ENCODE assay signal across 13 mouse cellular contexts in genomic region chr4:102507753-102508152, GRCm38 (mm10).
DNase-seq lines count a peak whose midpoint lies in the region; ATAC-seq and TF ChIP-seq lines count a peak whose summit lies in the region.
"Had no signal": no experiment of that assay in that cellular context is flagged by ENCODE, and none has a peak within 500 bp of the region (broad histone marks: within the 10 kb centered on the region; RNA-seq: fewer than 3 reads in every experiment).

No protein-coding gene starts in this region.

- H3K9ac ChIP-seq in liver, embryonic 15.5 days, result no peak overlapping the region
- H3K9ac ChIP-seq: embryonic facial prominence, embryonic 12.5 days had no signal

- no peaks in the 10 kb centered on the region for H3K27me3 ChIP-seq in thymus, adult 2 months (ENCODE audit: control insufficient read depth, insufficient read depth, low read length)
- no peaks in the 10 kb centered on the region for H3K27me3 ChIP-seq in liver, embryonic 15.5 days
- H3K27me3 ChIP-seq: embryonic facial prominence, embryonic 12.5 days had no signal

- peaks cover 23% of the 10 kb centered on the region for H3K4me1 ChIP-seq in thymus, adult 2 months (replicated peaks; ENCODE audit: control insufficient read depth, insufficient read depth, low read length)
- peaks cover 12% of the 10 kb centered on the region for H3K4me1 ChIP-seq in liver, embryonic 15.5 days (replicated peaks)

- WGBS in thymus, adult 2 months, result 74% methylated on average over 2 of the region's 2 CpGs
- 35% methylated on average over 2 of the region's 2 CpGs for WGBS in liver, embryonic 15.5 days (ENCODE audit: insufficient replicate concordance)

- DNase-seq in left cerebral cortex, adult 2 months (ENCODE audit: extremely low spot score in 1 of 2, low spot score in 2 of 2), result no peak
- DNase-seq in left cerebral cortex, postnatal 14 days (ENCODE audit: low spot score in 2 of 2), result no peak
- peak; percentile 30 for DNase-seq in thymus, adult 2 months
- no peak for DNase-seq in thymus, adult 18-20 months
- no peak for DNase-seq in adipocyte (ENCODE audit: low spot score)
- no peak for DNase-seq in retina, postnatal 1 day
- DNase-seq: cerebellum, postnatal 14 days; kidney, adult 11 months; lung, adult 18-20 months; midbrain, embryonic 14.5 days had no signal

- no peak for TF ChIP-seq POLR2A in thymus, adult 2 months (IDR thresholded peaks at IDR 0.05; ENCODE audit: control insufficient read depth, extremely low read depth, insufficient read depth, low read length, poor library complexity)

- no peaks in the 10 kb centered on the region for H3K36me3 ChIP-seq in thymus, adult 2 months (ENCODE audit: control insufficient read depth, insufficient read depth, low read length)
- H3K36me3 ChIP-seq in liver, embryonic 15.5 days (replicated peaks), result no peaks in the 10 kb centered on the region
- H3K36me3 ChIP-seq: embryonic facial prominence, embryonic 12.5 days; forebrain, embryonic 10.5 days had no signal

- ATAC-seq in liver, embryonic 15.5 days (ENCODE audit: insufficient read depth), result no peak

- peak overlapping the region; percentile 32; the same call in 1 of the 2 replicates for H3K4me2 ChIP-seq in liver, embryonic 15.5 days
- H3K4me2 ChIP-seq: embryonic facial prominence, embryonic 12.5 days had no signal

- no peaks in the 10 kb centered on the region for H3K9me3 ChIP-seq in liver, embryonic 15.5 days (replicated peaks)
- H3K9me3 ChIP-seq: embryonic facial prominence, embryonic 12.5 days; forebrain, embryonic 10.5 days had no signal

- H3K4me3 ChIP-seq in left cerebral cortex, adult 2 months, result no peak overlapping the region
- no peak overlapping the region for H3K4me3 ChIP-seq in thymus, adult 2 months (ENCODE audit: control insufficient read depth, insufficient read depth, low read length)
- H3K4me3 ChIP-seq in liver, embryonic 15.5 days (replicated peaks), result no peak overlapping the region
- H3K4me3 ChIP-seq: embryonic facial prominence, embryonic 12.5 days; forebrain, embryonic 10.5 days had no signal

- H3K27ac ChIP-seq in left cerebral cortex, adult 2 months, result peak overlapping the region; percentile 10; the same call in 1 of the 2 replicates
- no peak overlapping the region for H3K27ac ChIP-seq in thymus, adult 2 months (ENCODE audit: control insufficient read depth, insufficient read depth, low read length)
- H3K27ac ChIP-seq in liver, embryonic 15.5 days (replicated peaks), result no peak overlapping the region
- H3K27ac ChIP-seq: embryonic facial prominence, embryonic 12.5 days; forebrain, embryonic 10.5 days had no signal

- intact Hi-C loops in left cerebral cortex, adult 2 months (cut with DNase I), result no loop called here
- intact Hi-C loops in left cerebral cortex, postnatal 14 days (cut with DNase I), result no loop called here

- peak; percentile 42 for TF ChIP-seq CTCF in left cerebral cortex, adult 2 months (IDR thresholded peaks at IDR 0.05)
- no peak for TF ChIP-seq CTCF in thymus, adult 2 months (IDR thresholded peaks at IDR 0.05; ENCODE audit: borderline replicate concordance, control insufficient read depth, extremely low read depth, insufficient read depth, low read length, poor library complexity)
